Mouse (Mus musculus): ENCODE measurements around the gene Katnbl1. TPM values are rescaled to one million over a fixed set of nuclear protein-coding genes. Genes with fewer than 3 reads are reported as not detected.

Gene Katnbl1
- polyA plus RNA-seq, 1 experiment = 0.57 TPM

GRCm38 (mm10) chr2:112369941-112370340 is 9.1 kb upstream of the Katnbl1 start:
- no peak for DNase-seq (ENCODE audit: low read depth in 1 of 2, low spot score in 2 of 2)
- peaks cover 1% of the 10 kb centered on the region; the same call in 1 of the 2 replicates for H3K36me3 ChIP-seq (ENCODE audit: control insufficient read depth, insufficient read depth, low read length)
- no peak overlapping the region for H3K4me3 ChIP-seq (ENCODE audit: extremely low read depth, insufficient read depth, insufficient read length)
- H3K27ac ChIP-seq (ENCODE audit: insufficient read depth, low read length) = no peak overlapping the region
- 78% methylated on average over 5 of the region's 5 CpGs for WGBS
- TF ChIP-seq CTCF (IDR thresholded peaks at IDR 0.05; ENCODE audit: extremely low read depth, insufficient read depth, insufficient read length, insufficient replicate concordance) = no peak
- TF ChIP-seq POLR2A (IDR thresholded peaks at IDR 0.05; ENCODE audit: low read depth, low read length) = no peak
- no peaks in the 10 kb centered on the region for H3K27me3 ChIP-seq (ENCODE audit: control insufficient read depth, insufficient read depth, low read length)
- peaks cover 2% of the 10 kb centered on the region; the same call in 1 of the 2 replicates for H3K4me1 ChIP-seq (ENCODE audit: control insufficient read depth, insufficient read depth, insufficient read length)

DNA sequence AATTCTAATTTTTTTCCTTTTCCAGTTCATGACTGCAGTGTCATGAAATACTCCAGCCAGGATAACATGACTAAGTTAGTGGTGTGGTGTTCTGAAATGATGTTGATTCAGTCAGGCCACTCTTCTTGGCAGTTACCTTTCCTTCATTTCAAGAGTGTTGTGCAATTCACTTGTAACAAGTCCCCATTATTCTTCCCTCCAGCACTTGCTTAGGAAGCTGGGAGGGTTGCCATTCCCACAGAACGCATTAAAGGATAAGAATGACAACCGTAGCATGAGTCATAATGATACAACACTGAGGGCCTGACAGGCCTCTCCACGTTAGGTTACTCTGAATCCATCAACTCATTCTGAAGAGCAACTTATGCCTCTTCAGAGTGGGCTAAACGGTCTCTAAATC is 5.9 kb upstream of the Katnbl1 start:
- Histone ChIP-seq H3K27me3 (ENCODE audit: control insufficient read depth, insufficient read depth, low read length) (no peaks in the 10 kb centered on the region), H3K4me1 (ENCODE audit: control insufficient read depth, insufficient read depth, insufficient read length) (no peaks in the 10 kb centered on the region), H3K27ac (ENCODE audit: insufficient read depth, low read length) (no peak overlapping the region), H3K36me3 (ENCODE audit: control insufficient read depth, insufficient read depth, low read length) (no peaks in the 10 kb centered on the region), H3K4me3 (ENCODE audit: extremely low read depth, insufficient read depth, insufficient read length) (no peak overlapping the region)
- DNase-seq (ENCODE audit: low read depth in 1 of 2, low spot score in 2 of 2) = no peak
- TF ChIP-seq CTCF (IDR thresholded peaks at IDR 0.05; ENCODE audit: extremely low read depth, insufficient read depth, insufficient read length, insufficient replicate concordance) (no peak), POLR2A (IDR thresholded peaks at IDR 0.05; ENCODE audit: low read depth, low read length) (no peak)
- 81% methylated on average over 4 of the region's 4 CpGs for WGBS

DNA sequence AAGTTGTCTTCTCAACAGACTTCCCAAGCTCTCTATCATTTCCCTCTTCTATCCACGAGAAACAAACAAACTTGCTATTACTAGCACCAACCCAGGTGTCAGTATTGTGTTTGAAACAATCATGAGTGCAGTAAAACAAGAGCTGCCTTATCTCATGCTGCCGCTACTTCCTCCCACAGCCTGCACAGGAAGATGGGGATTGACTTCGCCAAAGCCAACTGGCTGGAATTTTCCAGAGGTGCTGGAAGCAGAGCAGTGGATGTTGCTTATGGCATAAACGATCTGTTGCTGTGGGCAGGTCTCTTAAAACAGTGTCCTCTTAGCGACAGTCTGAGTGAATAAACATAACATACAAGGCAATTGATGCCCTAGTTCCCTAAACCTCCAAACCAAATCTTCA is 4.4 kb upstream of the Katnbl1 start:
- 18% methylated on average over 5 of the region's 5 CpGs for WGBS
- H3K4me1 ChIP-seq (ENCODE audit: control insufficient read depth, insufficient read depth, insufficient read length) = no peaks in the 10 kb centered on the region
- no peak for DNase-seq (ENCODE audit: low read depth in 1 of 2, low spot score in 2 of 2)
- H3K4me3 ChIP-seq (ENCODE audit: extremely low read depth, insufficient read depth, insufficient read length) = no peak overlapping the region
- no peak overlapping the region for H3K27ac ChIP-seq (ENCODE audit: insufficient read depth, low read length)
- H3K36me3 ChIP-seq (ENCODE audit: control insufficient read depth, insufficient read depth, low read length) = no peaks in the 10 kb centered on the region
- no peak for TF ChIP-seq POLR2A (IDR thresholded peaks at IDR 0.05; ENCODE audit: low read depth, low read length)
- no peak for TF ChIP-seq CTCF (IDR thresholded peaks at IDR 0.05; ENCODE audit: extremely low read depth, insufficient read depth, insufficient read length, insufficient replicate concordance)
- H3K27me3 ChIP-seq (ENCODE audit: control insufficient read depth, insufficient read depth, low read length) = no peaks in the 10 kb centered on the region

DNA sequence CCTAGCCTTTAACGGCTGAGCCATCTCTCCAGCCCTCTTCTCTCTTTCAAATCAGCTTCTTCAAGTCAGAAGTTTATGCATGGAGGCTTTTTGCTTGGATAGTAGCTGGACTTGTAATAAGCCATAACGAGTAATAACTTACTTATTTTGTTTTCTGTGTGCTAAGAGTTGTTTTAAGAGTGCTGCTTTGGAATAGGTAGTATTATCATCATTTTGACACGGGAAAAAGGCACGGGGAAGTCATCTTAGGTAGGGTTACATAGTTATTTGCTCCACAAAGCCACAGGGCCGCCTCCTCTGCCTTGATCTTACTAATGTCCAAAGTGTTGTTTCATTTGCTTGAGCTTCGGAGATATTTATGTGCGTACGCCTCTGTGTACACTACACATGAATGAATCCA is 1.1 kb downstream of the Katnbl1 start:
- 34% methylated on average over 8 of the region's 8 CpGs for WGBS
- H3K4me3 ChIP-seq (ENCODE audit: extremely low read depth, insufficient read depth, insufficient read length) = peak overlapping the region; percentile 8; the same call in 1 of the 2 replicates
- H3K27ac ChIP-seq (ENCODE audit: insufficient read depth, low read length) = no peak overlapping the region
- H3K27me3 ChIP-seq (ENCODE audit: control insufficient read depth, insufficient read depth, low read length) = no peaks in the 10 kb centered on the region
- TF ChIP-seq POLR2A (IDR thresholded peaks at IDR 0.05; ENCODE audit: low read depth, low read length) (no peak), CTCF (IDR thresholded peaks at IDR 0.05; ENCODE audit: extremely low read depth, insufficient read depth, insufficient read length, insufficient replicate concordance) (no peak)
- no peak for DNase-seq (ENCODE audit: low read depth in 1 of 2, low spot score in 2 of 2)
- peaks cover 3% of the 10 kb centered on the region; the same call in 1 of the 2 replicates for H3K4me1 ChIP-seq (ENCODE audit: control insufficient read depth, insufficient read depth, insufficient read length)
- no peaks in the 10 kb centered on the region for H3K36me3 ChIP-seq (ENCODE audit: control insufficient read depth, insufficient read depth, low read length)

GRCm38 (mm10) chr2:112381219-112381618 is 2.2 kb downstream of the Katnbl1 start:
- Histone ChIP-seq H3K27ac (ENCODE audit: insufficient read depth, low read length) (no peak overlapping the region), H3K4me1 (ENCODE audit: control insufficient read depth, insufficient read depth, insufficient read length) (peaks cover 3% of the 10 kb centered on the region; the same call in 1 of the 2 replicates), H3K36me3 (ENCODE audit: control insufficient read depth, insufficient read depth, low read length) (no peaks in the 10 kb centered on the region), H3K27me3 (ENCODE audit: control insufficient read depth, insufficient read depth, low read length) (no peaks in the 10 kb centered on the region), H3K4me3 (ENCODE audit: extremely low read depth, insufficient read depth, insufficient read length) (no peak overlapping the region)
- no peak for TF ChIP-seq POLR2A (IDR thresholded peaks at IDR 0.05; ENCODE audit: low read depth, low read length)
- TF ChIP-seq CTCF (IDR thresholded peaks at IDR 0.05; ENCODE audit: extremely low read depth, insufficient read depth, insufficient read length, insufficient replicate concordance) = no peak
- WGBS = 94% methylated on average over 1 of the region's 1 CpGs
- no peak for DNase-seq (ENCODE audit: low read depth in 1 of 2, low spot score in 2 of 2)

- TF ChIP-seq CTCF (IDR thresholded peaks at IDR 0.05; ENCODE audit: extremely low read depth, insufficient read depth, insufficient read length, insufficient replicate concordance) = no peak
- TF ChIP-seq POLR2A (IDR thresholded peaks at IDR 0.05; ENCODE audit: low read depth, low read length) = no peak
These were observed 11.8 kb downstream of the Katnbl1 start for GRCm38 (mm10) chr2:112390843-112391242.

DNA sequence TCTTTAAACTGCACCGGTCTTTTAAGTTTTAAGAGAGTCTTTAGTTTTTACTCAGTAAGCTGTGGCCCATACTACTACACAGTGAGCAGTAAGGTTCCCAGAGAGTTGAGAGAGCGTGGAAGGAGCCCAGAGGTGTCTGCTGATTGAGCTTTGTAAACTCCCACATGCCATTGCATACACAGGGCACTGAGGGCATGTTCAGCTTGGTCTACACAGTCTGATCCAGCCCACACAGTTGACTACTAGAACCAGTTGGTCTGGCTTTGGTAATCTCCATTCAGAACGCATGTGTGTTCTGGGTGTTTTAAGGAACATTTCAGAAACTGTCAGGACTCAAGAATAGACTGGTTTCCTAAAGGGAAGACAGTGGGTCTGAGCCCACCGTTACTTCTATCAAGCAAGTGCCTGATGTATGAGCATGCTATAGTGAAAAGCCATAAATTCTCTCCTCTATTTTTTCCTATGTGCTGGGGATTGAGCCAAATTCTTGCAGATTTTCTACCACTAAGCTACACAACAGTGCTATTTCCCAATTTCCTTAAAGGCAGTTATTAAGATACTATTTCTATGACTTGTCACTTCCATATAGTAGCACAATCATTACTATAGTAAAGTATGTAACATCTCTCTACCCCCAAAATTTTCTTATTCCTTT is 12.5 kb downstream of the Katnbl1 start:
- H3K36me3 ChIP-seq (ENCODE audit: control insufficient read depth, insufficient read depth, low read length) = no peaks in the 10 kb centered on the region
- DNase-seq (ENCODE audit: low read depth in 1 of 2, low spot score in 2 of 2) = no peak
- H3K4me3 ChIP-seq (ENCODE audit: extremely low read depth, insufficient read depth, insufficient read length) = no peak overlapping the region
- H3K27me3 ChIP-seq (ENCODE audit: control insufficient read depth, insufficient read depth, low read length) = no peaks in the 10 kb centered on the region
- TF ChIP-seq CTCF (IDR thresholded peaks at IDR 0.05; ENCODE audit: extremely low read depth, insufficient read depth, insufficient read length, insufficient replicate concordance) (no peak), POLR2A (IDR thresholded peaks at IDR 0.05; ENCODE audit: low read depth, low read length) (no peak)
- no peaks in the 10 kb centered on the region; the same call in 1 of the 2 replicates for H3K4me1 ChIP-seq (ENCODE audit: control insufficient read depth, insufficient read depth, insufficient read length)
- no peak overlapping the region for H3K27ac ChIP-seq (ENCODE audit: insufficient read depth, low read length)
- 91% methylated on average over 4 of the region's 4 CpGs for WGBS

More at GRCm38 (mm10) chr2:112390843-112391242, 11.8 kb downstream of the Katnbl1 start:
- no peaks in the 10 kb centered on the region for H3K27me3 ChIP-seq (ENCODE audit: control insufficient read depth, insufficient read depth, low read length)
- no peak overlapping the region for H3K27ac ChIP-seq (ENCODE audit: insufficient read depth, low read length)
- WGBS = 90% methylated on average over 5 of the region's 5 CpGs
- no peak for DNase-seq (ENCODE audit: low read depth in 1 of 2, low spot score in 2 of 2)
- H3K36me3 ChIP-seq (ENCODE audit: control insufficient read depth, insufficient read depth, low read length) = no peaks in the 10 kb centered on the region
- no peak overlapping the region for H3K4me3 ChIP-seq (ENCODE audit: extremely low read depth, insufficient read depth, insufficient read length)
- no peaks in the 10 kb centered on the region; the same call in 1 of the 2 replicates for H3K4me1 ChIP-seq (ENCODE audit: control insufficient read depth, insufficient read depth, insufficient read length)

All from spleen, adult 2 months (tissue).